Mouse (Mus musculus): ENCODE data around the gene Chid1. TPM values are rescaled to one million over a fixed set of nuclear protein-coding genes. Genes with fewer than 3 reads are reported as not detected.
A peak's percentile ranks its signal among the peaks of the same experiment; 100 is the strongest.

The Chid1 gene
- polyA plus RNA-seq, 1 experiment from 2014 or later: 33.3 TPM

DNA sequence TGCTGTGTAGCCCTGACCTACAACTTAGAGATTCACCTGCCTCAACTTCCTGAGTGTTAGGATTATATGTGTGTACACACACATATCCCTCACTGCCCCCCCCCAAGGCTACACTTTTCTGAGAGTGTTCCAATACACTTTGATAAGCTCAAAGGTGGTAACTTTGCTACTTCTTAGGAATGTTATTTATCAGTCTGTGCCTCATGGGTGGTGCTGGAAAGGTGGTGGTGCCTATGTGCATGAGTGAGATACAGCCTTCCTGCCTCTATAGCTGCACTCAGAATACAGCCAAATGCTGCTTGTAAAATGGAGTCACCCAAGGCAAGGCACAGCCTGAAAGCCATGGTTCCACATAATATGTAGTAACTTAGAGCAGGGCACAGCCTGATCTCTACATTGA, 19.3 kb upstream of the Chid1 start:
- no peak overlapping the region for H3K4me3 ChIP-seq (ENCODE audit: control insufficient read depth in 1 of 2, insufficient read depth in 1 of 2, low read depth in 1 of 2, low read length in 2 of 2)
- no peaks in the 10 kb centered on the region for H3K9me3 ChIP-seq (ENCODE audit: control insufficient read depth, low read length)
- H3K27ac ChIP-seq (replicated peaks in 1 of 2; ENCODE audit: control insufficient read depth in 1 of 2, insufficient read depth in 1 of 2, low read depth in 2 of 2, low read length in 2 of 2): no peak overlapping the region
- no peaks in the 10 kb centered on the region for H3K36me3 ChIP-seq (ENCODE audit: control insufficient read depth, insufficient read depth, low read length)
- H3K4me1 ChIP-seq (ENCODE audit: control insufficient read depth in 2 of 2, insufficient read depth in 2 of 2, low read length in 2 of 2): peaks cover 8 to 11% of the 10 kb centered on the region in 2 experiments
- ATAC-seq (ENCODE audit: insufficient number of reproducible peaks, insufficient read depth, low FRiP score, low read depth): no peak
- no peak overlapping the region for H3K4me2 ChIP-seq (ENCODE audit: low read length)
- no peak overlapping the region for H3K9ac ChIP-seq (ENCODE audit: low read length)
- no peaks in the 10 kb centered on the region for H3K27me3 ChIP-seq (ENCODE audit: control insufficient read depth, insufficient read depth, low read length)

DNA sequence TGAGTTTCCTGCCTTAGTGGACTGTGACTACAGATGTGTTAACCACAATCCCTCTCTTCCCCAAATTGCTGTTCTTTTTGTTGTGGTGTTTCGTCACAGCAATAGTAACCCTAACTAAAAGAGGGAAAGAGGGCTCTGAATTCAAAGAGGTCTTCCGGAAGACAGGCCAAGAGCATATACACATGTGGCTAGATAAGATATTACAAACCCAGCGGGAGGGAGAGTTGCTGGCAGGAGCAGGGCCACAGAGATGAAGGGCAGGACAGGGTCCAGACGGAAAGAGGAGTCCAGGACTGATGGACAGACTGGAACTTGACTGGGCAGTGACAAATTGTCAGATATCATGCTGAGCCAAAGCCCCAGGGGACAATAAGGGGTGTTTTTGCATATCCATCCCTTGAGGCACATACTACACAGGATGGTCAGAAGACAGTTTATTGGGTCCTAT, 18.7 kb upstream of the Chid1 start:
- Histone ChIP-seq H3K9ac (ENCODE audit: low read length) (no peak overlapping the region), H3K27me3 (ENCODE audit: control insufficient read depth, insufficient read depth, low read length) (no peaks in the 10 kb centered on the region), H3K27ac (replicated peaks in 1 of 2; ENCODE audit: control insufficient read depth in 1 of 2, insufficient read depth in 1 of 2, low read depth in 2 of 2, low read length in 2 of 2) (no peak overlapping the region), H3K9me3 (ENCODE audit: control insufficient read depth, low read length) (no peaks in the 10 kb centered on the region), H3K4me3 (ENCODE audit: control insufficient read depth in 1 of 2, insufficient read depth in 1 of 2, low read depth in 1 of 2, low read length in 2 of 2) (no peak overlapping the region), H3K4me1 (ENCODE audit: control insufficient read depth in 2 of 2, insufficient read depth in 2 of 2, low read length in 2 of 2) (peaks cover 5 to 6% of the 10 kb centered on the region in 2 experiments), H3K4me2 (ENCODE audit: low read length) (no peak overlapping the region), H3K36me3 (ENCODE audit: control insufficient read depth, insufficient read depth, low read length) (no peaks in the 10 kb centered on the region)
- 10% methylated on average over 4 of the region's 4 CpGs for WGBS
- ATAC-seq (ENCODE audit: insufficient number of reproducible peaks, insufficient read depth, low FRiP score, low read depth): no peak

DNA sequence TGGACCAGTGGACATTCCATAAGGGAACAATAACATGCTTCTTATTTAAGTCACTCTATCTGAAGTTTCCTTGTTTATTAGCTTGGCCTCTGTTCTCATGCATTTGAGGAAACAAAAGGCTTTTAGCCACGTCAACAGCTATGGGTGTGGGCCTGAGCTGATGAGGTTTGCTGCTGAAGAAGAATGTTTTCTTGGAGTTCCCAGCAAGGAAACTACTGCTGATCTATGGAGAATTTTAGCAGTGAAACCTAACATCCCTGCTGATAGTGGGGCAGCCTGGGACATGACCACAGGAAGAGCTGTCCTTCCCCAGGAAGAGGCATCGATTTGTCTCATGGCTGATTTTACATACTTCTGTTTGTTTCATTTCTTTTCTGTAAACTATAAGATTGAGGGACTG, 10.8 kb upstream of the Chid1 start:
- H3K9me3 ChIP-seq (ENCODE audit: control insufficient read depth, low read length): no peaks in the 10 kb centered on the region
- H3K4me3 ChIP-seq (ENCODE audit: control insufficient read depth in 1 of 2, insufficient read depth in 1 of 2, low read depth in 1 of 2, low read length in 2 of 2): no peak overlapping the region
- no peaks in the 10 kb centered on the region for H3K4me1 ChIP-seq (ENCODE audit: control insufficient read depth in 2 of 2, insufficient read depth in 2 of 2, low read length in 2 of 2)
- H3K27me3 ChIP-seq (ENCODE audit: control insufficient read depth, insufficient read depth, low read length): no peaks in the 10 kb centered on the region
- no peaks in the 10 kb centered on the region for H3K36me3 ChIP-seq (ENCODE audit: control insufficient read depth, insufficient read depth, low read length)
- H3K4me2 ChIP-seq (ENCODE audit: low read length): no peak overlapping the region
- no peak overlapping the region for H3K9ac ChIP-seq (ENCODE audit: low read length)
- 67% methylated on average over 2 of the region's 2 CpGs for WGBS
- no peak overlapping the region for H3K27ac ChIP-seq (replicated peaks in 1 of 2; ENCODE audit: control insufficient read depth in 1 of 2, insufficient read depth in 1 of 2, low read depth in 2 of 2, low read length in 2 of 2)
- no peak for ATAC-seq (ENCODE audit: insufficient number of reproducible peaks, insufficient read depth, low FRiP score, low read depth)

DNA sequence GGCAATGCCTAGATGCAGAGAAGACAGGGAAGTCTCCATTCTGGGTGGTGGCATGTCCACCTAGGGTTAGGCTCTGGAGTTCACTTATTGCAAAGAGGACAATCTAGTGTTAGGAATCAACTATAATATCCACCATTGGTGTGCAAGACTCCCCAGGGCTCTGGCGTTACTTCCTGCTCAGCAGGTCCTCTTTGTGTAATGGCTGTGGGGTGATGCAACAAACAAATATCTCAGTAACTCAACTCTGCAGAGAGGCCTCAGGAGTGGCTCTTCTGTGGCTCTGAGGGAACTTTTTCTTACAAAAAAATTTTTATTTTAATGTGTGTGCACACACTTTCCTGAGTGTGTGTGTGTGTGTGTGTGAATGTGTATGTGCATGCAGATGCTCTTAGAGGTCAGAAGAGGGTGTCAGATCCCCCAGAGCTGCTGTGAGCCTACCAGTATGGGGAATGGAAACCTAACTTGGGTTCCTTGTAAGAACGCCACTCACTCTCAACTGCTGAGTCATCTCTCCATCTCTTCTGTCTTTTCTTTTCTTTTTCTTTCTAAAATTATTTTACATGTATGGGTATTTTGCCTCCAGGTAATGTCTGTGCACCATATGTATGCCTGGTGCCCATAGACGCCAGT, 9.9 kb upstream of the Chid1 start:
- Histone ChIP-seq H3K9ac (ENCODE audit: low read length) (no peak overlapping the region), H3K27me3 (ENCODE audit: control insufficient read depth, insufficient read depth, low read length) (no peaks in the 10 kb centered on the region), H3K4me3 (ENCODE audit: control insufficient read depth in 1 of 2, insufficient read depth in 1 of 2, low read depth in 1 of 2, low read length in 2 of 2) (no peak overlapping the region), H3K9me3 (ENCODE audit: control insufficient read depth, low read length) (no peaks in the 10 kb centered on the region), H3K27ac (replicated peaks in 1 of 2; ENCODE audit: control insufficient read depth in 1 of 2, insufficient read depth in 1 of 2, low read depth in 2 of 2, low read length in 2 of 2) (no peak overlapping the region), H3K4me2 (ENCODE audit: low read length) (no peak overlapping the region), H3K36me3 (ENCODE audit: control insufficient read depth, insufficient read depth, low read length) (no peaks in the 10 kb centered on the region), H3K4me1 (ENCODE audit: control insufficient read depth in 2 of 2, insufficient read depth in 2 of 2, low read length in 2 of 2) (no peaks in the 10 kb centered on the region; a peak in 1 of 4 replicates)
- ATAC-seq (ENCODE audit: insufficient number of reproducible peaks, insufficient read depth, low FRiP score, low read depth): no peak
- WGBS: 83% methylated on average over 3 of the region's 3 CpGs

DNA sequence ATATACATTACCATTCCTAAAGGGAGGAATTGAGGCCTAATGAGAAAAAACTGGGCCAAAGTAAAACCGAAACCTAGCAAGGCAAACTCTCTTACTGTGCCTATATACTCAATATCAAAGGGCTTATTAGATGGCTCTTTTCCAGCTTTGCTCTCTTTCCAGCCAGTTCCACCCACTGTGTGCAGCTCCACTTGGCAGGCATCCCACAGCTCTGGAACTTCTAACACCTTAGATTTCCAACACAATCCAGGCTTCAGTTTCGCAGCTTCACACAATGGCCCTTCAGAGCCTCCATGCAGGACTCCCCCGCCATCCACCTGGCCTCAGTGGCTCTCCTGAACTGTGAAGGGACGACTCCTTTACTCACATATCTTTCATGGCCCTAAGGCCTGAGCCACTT, 5.0 kb upstream of the Chid1 start:
- H3K9ac ChIP-seq (ENCODE audit: low read length): no peak overlapping the region

DNA sequence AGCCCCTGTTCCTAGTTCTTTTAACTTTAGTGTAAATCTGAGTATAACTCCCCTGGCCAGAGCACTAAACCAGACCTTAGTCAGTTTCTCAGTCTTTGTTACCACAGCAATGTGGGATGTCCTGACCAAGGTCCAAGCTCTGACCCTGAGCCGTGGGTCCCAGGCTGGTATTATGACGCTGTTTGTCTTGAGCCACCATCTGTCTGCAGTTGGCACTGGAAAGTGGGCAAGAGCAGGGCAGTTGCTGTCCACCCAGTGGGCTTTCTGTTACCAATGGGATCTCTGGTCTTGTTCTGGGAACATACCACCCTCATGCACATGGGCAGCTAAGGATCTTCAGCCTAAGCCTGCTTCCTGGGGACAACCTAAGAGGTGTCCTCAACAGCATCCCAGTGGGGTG, 2.9 kb upstream of the Chid1 start:
- Histone ChIP-seq H3K9me3 (ENCODE audit: control insufficient read depth, low read length) (no peaks in the 10 kb centered on the region), H3K27me3 (ENCODE audit: control insufficient read depth, insufficient read depth, low read length) (no peaks in the 10 kb centered on the region), H3K4me2 (ENCODE audit: low read length) (no peak overlapping the region), H3K9ac (ENCODE audit: low read length) (no peak overlapping the region), H3K4me1 (ENCODE audit: control insufficient read depth in 2 of 2, insufficient read depth in 2 of 2, low read length in 2 of 2) (peaks cover 7 to 19% of the 10 kb centered on the region in 2 experiments), H3K4me3 (ENCODE audit: control insufficient read depth in 1 of 2, insufficient read depth in 1 of 2, low read depth in 1 of 2, low read length in 2 of 2) (no peak overlapping the region), H3K36me3 (ENCODE audit: control insufficient read depth, insufficient read depth, low read length) (no peaks in the 10 kb centered on the region), H3K27ac (replicated peaks in 1 of 2; ENCODE audit: control insufficient read depth in 1 of 2, insufficient read depth in 1 of 2, low read depth in 2 of 2, low read length in 2 of 2) (no peak overlapping the region)
- WGBS: 77% methylated on average over 2 of the region's 2 CpGs
- no peak for ATAC-seq (ENCODE audit: insufficient number of reproducible peaks, insufficient read depth, low FRiP score, low read depth)

More for the DNA sequence above, 5.0 kb upstream of the Chid1 start:
- Histone ChIP-seq H3K4me1 (ENCODE audit: control insufficient read depth in 2 of 2, insufficient read depth in 2 of 2, low read length in 2 of 2) (peaks cover 0 to 11% of the 10 kb centered on the region in 2 experiments; a peak in 3 of 4 replicates), H3K27ac (replicated peaks in 1 of 2; ENCODE audit: control insufficient read depth in 1 of 2, insufficient read depth in 1 of 2, low read depth in 2 of 2, low read length in 2 of 2) (0 out of 4 replicates have a peak overlapping the region, but pooled peaks of 1 of the 2 experiments have one; percentile 14), H3K9me3 (ENCODE audit: control insufficient read depth, low read length) (no peaks in the 10 kb centered on the region), H3K27me3 (ENCODE audit: control insufficient read depth, insufficient read depth, low read length) (no peaks in the 10 kb centered on the region), H3K4me2 (ENCODE audit: low read length) (no peak overlapping the region), H3K36me3 (ENCODE audit: control insufficient read depth, insufficient read depth, low read length) (no peaks in the 10 kb centered on the region), H3K4me3 (ENCODE audit: control insufficient read depth in 1 of 2, insufficient read depth in 1 of 2, low read depth in 1 of 2, low read length in 2 of 2) (no peak overlapping the region)
- 0 out of 2 replicates have a peak, but pooled peaks have one; percentile 49 for ATAC-seq (ENCODE audit: insufficient number of reproducible peaks, insufficient read depth, low FRiP score, low read depth)
- WGBS: 50% methylated on average over 4 of the region's 4 CpGs

DNA sequence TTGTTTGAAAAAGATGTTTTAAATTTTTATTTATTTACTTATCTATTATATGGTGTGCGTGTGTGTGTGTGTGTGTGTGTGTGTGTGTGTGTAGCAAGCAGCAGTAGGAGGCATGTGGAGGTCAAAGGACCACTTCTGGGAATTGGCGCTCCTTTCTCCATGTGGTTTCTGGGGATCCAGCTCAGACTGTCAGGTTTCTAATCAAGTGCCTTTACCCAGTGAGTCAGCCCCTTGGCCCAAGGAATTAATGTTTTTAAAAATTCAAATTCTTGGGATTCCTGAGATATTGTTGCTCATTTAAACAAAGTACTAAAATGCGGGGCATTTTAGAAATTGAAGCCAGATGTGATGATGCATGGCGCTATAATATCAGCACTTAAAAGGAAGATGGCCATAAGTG, 2.0 kb upstream of the Chid1 start:
- no peak overlapping the region for H3K4me3 ChIP-seq (ENCODE audit: control insufficient read depth in 1 of 2, insufficient read depth in 1 of 2, low read depth in 1 of 2, low read length in 2 of 2)
- no peak overlapping the region for H3K9ac ChIP-seq (ENCODE audit: low read length)
- H3K27me3 ChIP-seq (ENCODE audit: control insufficient read depth, insufficient read depth, low read length): no peaks in the 10 kb centered on the region
- no peaks in the 10 kb centered on the region for H3K36me3 ChIP-seq (ENCODE audit: control insufficient read depth, insufficient read depth, low read length)
- peaks cover 7 to 19% of the 10 kb centered on the region in 2 experiments for H3K4me1 ChIP-seq (ENCODE audit: control insufficient read depth in 2 of 2, insufficient read depth in 2 of 2, low read length in 2 of 2)
- no peak for ATAC-seq (ENCODE audit: insufficient number of reproducible peaks, insufficient read depth, low FRiP score, low read depth)
- H3K9me3 ChIP-seq (ENCODE audit: control insufficient read depth, low read length): no peaks in the 10 kb centered on the region
- WGBS: 80% methylated on average over 4 of the region's 4 CpGs
- H3K4me2 ChIP-seq (ENCODE audit: low read length): no peak overlapping the region
- H3K27ac ChIP-seq (replicated peaks in 1 of 2; ENCODE audit: control insufficient read depth in 1 of 2, insufficient read depth in 1 of 2, low read depth in 2 of 2, low read length in 2 of 2): no peak overlapping the region

Data from heart, embryonic 14.5 days (tissue).